Mouse (Mus musculus): ENCODE results near the gene Hist4h4.

The Hist4h4 gene

GRCm38 (mm10) chr6:136782761-136783160 lies 21.5 kb downstream of the Hist4h4 start:
- DNase-seq (ENCODE audit: low spot score in 2 of 2), result no peak

GRCm38 (mm10) chr6:136782146-136782545 lies 22.1 kb downstream of the Hist4h4 start:
- no peak for DNase-seq (ENCODE audit: low spot score in 2 of 2)

GRCm38 (mm10) chr6:136781377-136781986 lies 22.7 kb downstream of the Hist4h4 start, which contains the start of gene Gucy2c:
Gene Gucy2c (minus strand): TSS chr6:136781765.
- no peak for DNase-seq (ENCODE audit: low spot score in 2 of 2)

- DNase-seq (ENCODE audit: low spot score in 2 of 2), result no peak
Measured at GRCm38 (mm10) chr6:136776392-136776791, 27.8 kb downstream of the Hist4h4 start.

- no peak for DNase-seq (ENCODE audit: low spot score in 2 of 2)
Measured at GRCm38 (mm10) chr6:136769859-136770258, 34.4 kb downstream of the Hist4h4 start.

- DNase-seq (ENCODE audit: low spot score in 2 of 2), result no peak
Measured at GRCm38 (mm10) chr6:136769143-136769542, 35.1 kb downstream of the Hist4h4 start.

- DNase-seq (ENCODE audit: low spot score in 2 of 2), result no peak
Measured at GRCm38 (mm10) chr6:136763912-136764311, 40.3 kb downstream of the Hist4h4 start.
